Mouse (Mus musculus) spleen, postnatal 4 days (tissue): ENCODE measurements around the gene Cntrob.
A peak's percentile ranks its signal among the peaks of the same experiment; 100 is the strongest.
"Not testable (repeated sequence)": the region's sequence is repeated elsewhere in the genome, so short reads cannot be mapped to it uniquely, and the experiment has no call there.

ENCODE experiments used
- DNase-seq, 2 experiments: peaks; one replicate each; pipeline ENCODE4 v3.0.0; 2022; ENCODE audit warnings: low spot score in 2 of 2

The Cntrob gene

DNA sequence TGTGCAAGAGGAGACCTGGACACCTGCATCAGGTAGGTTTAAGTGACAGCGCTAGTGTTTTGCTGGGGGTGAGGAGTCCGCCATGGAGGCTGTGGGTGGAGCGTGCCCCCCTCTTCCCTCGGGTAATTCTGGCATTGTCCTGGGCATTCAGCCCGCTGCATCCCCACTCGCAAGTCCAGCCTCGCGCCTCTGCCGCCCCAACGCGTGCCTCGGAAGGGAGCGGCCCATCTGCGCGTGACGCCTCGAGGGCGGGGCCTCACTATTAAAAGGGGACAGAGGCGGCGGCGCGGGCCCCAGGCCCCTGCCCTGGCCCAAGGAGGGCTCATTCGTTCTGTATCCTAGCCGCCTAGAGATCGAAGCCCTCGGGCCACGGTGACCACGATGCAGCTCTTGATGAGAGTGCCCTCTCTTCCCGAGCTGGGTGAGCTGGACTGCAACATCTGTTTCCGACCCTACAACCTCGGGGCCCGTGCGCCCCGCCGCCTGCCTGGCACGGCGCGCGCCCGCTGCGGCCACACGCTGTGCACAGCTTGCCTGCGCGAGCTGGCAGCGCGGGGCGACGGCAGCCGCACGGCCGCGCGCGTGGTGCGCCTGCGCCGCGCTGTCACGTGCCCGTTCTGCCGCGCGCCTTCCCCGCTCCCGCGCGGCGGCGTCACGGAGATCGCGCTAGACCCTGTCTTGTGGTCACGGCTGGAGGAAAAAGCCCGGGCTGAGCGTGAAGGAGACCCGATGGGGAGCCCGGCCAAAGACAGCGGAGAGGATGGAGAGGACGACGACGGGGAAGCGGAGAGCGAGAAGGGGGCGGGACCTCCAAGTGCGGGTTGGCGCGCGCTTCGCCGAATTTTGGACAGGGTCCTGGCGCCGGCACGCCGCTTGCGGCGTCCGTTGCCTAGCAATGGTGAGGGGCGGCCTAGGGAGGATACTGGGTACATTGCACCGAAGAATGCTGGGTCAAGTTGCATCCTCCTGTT lies 16.9 kb upstream of the Cntrob start, which contains the start of gene Rnf227:
Gene Rnf227, plus strand, starts transcription at position 301 of the 971 bp plus-strand sequence.
- DNase-seq: peak; percentile 33 to 75

DNA sequence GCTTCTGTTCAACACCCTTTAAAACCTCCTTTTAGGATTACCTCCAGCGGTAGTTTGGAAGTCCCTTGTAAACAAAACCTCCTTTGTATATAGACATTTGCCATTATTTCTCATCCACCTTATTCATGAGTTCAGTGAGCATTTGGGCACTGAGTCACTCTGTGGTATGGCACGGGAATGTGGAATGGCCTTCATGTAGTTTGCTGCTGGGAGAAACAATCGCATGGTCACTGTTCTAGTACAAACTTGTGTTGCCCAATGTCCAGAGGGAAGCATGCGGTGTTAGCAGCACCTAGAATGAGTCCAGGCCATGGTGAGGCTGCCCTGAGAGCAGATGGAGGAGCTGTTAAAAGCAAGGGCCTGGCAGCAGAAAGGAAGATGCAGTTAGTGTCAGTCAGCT lies 11.2 kb upstream of the Cntrob start:
- DNase-seq: no peak

DNA sequence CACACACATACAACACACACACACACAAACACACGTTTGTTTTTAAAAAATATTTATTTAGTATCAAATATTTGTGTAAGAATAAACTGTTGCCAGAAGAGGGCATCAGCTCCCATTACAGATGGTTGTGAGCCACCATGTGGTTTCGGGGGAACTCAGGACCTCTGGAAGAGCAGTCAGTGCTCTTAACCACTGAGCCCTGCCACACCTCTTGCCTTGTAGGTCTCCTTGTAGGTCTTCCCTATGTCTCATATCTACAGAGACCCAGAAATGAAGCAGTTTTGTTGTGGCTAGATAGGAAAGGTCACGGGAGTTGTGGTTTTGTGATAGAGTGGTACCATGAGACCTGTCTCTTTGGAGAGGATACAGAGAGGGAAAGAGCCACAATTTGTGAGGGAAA lies 10.3 kb upstream of the Cntrob start:
- no peak for DNase-seq

DNA sequence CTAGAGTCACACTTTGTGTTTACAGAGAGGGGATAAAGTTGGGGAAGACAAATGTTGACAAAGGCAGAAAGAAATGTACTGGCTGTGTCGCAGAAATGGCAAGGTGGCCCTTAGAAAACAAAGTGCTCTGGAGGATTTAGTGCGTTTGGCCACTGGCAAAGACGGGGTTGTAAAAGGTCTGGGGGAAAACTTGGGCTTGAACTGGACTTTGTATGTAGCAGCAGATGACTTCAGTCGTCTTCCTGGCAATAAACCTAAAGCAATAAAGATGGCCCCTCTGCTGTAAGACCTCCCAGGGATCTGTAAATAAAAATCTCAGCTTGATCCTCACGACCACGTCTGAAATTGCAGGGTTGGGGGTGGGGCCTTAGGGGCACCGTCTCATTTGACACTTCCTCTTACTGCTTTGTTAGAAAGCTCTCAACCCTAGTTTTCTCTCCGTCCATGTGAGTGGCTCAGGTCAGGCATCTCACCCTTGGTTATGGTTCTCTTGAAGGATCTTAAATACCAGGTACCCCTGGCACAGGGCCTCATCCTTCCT lies 9.2 kb upstream of the Cntrob start:
- no peak for DNase-seq

DNA sequence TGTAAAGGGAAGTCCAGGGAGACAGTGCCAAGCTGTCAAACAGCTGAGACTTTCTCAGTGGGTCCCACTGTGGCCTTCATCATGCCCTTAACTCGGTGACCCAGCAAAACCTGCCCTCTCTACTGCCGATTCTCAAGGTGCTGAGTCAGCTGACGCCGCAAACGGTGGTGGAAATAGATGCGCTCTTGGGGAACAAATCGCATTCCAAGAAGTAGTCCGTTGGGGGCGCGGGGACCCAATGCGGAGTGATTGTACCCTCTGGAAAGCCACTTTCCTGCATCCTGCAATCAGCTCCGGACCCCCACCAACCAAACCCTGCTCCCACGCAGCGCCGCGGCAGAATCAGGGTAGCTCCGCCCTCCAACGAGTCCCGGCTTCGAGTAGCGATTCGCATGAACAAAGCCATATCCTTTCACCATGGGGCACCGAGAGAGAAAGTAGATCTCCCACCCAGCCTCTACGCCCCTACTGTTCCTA lies 8.4 kb upstream of the Cntrob start:
- DNase-seq: peak; percentile 55 to 80

DNA sequence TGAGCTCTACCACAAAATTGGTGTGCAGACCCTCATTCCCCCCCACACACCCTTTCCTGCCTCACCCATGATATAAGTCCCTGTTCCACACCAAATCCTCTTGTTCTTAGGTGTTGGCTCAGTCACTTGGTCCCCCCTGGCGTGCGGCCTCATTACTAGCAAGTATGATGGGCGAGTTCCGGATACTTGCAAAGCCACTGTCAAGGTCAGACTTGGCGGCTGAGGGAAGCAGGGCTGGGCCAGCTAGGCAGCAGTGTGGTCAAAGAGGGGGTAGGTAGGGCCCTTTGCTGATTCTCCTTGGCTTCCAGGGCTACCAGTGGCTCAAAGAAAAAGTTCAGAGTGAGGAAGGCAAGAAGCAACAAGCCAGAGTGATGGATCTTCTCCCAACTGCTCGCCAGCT lies 7.6 kb upstream of the Cntrob start:
- no peak for DNase-seq

DNA sequence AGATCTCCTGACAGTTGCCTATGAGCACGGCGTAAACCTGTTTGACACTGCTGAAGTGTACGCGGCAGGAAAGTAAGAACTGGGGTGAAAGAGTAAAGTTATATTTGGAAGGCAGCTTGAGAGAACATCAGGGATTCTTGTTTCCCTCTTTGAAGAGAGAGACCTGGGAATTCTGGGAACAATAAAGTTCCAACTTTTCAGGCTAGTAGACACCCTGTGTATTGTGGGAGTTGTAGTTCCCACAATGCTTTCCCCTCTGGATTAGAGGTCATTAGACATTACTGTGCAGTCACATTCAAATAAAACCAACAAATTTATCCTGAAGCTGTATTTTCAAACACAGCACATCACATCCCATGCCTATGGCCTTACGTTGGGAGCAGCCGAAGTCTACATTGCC lies 4.9 kb upstream of the Cntrob start:
- no peak for DNase-seq

DNA sequence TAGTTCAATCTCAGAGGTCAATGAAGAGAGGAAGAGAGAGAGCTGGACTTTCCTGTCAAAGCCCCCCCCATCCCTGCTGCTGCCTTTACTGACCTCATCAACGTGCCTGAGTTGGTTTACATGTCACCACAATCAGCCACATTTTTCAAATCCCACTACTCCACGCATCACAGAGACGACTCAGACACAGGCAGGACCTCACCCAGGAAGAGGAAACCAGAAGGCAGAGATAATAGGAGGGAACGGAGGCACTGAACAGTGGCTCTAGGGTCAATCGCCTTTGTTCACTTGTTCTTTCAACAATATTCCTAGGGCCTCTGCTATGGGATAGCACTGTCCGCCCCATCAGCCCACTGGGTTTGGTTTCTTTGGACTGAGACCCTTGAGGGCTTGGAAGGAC lies 4.1 kb upstream of the Cntrob start:
- DNase-seq: no peak

DNA sequence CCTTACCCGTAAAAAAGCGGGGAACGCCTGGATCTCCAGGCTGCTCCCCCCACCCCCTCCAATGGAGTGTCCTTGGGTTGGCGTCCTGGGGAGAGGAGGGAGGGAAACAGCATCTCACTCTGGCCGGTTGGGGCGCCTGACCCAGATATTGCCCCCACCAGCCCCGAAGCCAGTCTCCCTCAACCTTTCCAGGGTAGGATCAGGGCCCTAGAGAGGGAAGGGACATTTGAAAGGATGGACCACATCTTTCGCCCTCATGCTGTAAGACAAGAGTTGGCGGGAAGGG lies 3.5 kb upstream of the Cntrob start:
- no peak for DNase-seq

DNA sequence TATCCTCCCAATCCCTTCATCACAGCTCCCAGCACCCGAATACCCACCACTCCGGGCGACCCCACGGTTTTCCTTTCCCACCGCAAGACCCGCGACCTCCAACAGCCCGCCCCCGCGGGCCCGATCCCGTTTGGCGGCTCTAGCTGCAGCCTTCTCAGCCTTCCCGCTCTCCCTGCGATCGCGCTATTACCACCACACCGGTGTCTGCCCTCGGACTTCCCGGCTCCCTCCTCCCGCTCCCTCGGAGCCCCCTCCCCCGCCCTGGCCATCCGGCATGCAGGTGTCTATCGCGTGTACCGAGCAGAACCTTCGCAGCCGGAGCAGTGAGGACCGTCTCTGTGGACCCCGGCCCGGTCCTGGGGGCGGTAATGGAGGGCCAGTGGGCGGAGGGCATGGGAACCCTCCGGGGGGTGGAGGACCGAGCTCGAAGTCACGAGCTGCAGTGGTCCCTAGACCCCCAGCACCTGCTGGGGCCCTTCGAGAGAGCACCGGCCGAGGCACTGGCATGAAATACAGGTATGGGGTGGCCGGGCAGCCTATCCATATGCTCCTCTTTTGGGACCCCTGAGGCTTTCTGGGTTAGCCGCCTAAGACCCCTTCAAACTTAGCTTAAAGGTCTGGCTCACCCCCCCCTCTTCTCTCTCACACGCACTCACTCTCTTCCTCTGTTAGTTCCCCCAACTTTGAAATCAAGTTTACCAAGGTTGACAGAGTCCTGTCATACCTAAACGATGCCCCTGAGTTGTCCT lies 3.0 kb upstream of the Cntrob start:
- peak; percentile 25 to 71 for DNase-seq

DNA sequence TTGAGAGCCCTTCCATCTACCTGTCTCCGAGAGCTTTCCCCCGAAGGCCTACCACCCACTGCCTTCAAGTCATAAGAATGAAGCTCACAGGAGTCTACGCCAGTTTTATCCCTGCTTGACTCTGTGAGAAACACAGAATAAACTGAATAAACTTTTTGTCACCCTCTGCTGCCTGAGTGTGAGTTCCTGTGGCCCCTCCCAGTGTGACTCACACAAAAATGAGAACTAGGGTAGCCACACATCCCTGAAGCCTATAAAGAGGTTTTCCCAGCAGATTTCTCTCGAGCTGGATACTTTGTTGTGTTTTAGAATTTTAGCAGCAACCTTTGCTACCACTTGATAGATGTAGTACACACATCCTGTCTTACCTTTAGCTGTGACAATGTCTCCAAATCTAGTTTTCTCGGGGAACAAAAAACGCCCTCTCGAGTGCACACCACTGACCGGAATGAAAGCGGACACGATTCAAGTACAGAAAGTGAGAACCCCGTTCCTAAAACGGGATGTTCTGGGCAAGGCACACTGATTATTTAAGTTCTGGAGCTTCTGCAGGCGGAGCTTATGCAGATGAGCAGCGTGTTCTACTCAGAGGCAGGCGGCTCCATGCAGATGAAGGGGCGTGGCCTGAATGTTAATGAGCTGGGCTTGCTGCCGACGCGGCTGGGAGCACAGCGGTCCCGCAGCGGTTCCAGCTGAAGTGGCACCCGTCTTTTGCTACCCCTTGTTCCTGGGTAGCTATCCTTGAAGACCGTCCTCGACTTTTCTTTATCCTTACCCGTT lies 2.2 kb upstream of the Cntrob start, which contains the start of gene Kcnab3:
Gene Kcnab3, plus strand, starts transcription at position 631 of the 780 bp plus-strand sequence.
- DNase-seq: peak; percentile 88 to 91

DNA sequence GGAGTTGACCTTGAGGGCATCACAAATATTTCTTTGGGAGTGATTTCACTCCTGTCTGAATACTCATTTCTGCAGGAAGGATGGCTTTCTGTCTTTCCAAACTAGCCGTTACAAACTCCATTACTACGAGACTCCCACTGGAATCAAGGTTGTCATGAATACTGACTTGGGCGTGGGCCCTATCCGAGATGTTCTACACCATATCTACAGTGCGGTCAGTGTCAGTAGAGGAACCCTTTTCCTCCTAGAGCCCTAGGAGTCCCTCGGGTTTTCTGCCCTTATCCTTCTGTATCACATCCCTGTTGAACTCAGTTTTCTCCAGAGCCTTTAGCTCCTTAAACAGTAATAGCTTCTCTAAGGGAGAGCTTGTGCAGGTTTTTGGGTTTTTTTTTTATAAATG lies 1.2 kb upstream of the Cntrob start:
- no peak for DNase-seq

DNA sequence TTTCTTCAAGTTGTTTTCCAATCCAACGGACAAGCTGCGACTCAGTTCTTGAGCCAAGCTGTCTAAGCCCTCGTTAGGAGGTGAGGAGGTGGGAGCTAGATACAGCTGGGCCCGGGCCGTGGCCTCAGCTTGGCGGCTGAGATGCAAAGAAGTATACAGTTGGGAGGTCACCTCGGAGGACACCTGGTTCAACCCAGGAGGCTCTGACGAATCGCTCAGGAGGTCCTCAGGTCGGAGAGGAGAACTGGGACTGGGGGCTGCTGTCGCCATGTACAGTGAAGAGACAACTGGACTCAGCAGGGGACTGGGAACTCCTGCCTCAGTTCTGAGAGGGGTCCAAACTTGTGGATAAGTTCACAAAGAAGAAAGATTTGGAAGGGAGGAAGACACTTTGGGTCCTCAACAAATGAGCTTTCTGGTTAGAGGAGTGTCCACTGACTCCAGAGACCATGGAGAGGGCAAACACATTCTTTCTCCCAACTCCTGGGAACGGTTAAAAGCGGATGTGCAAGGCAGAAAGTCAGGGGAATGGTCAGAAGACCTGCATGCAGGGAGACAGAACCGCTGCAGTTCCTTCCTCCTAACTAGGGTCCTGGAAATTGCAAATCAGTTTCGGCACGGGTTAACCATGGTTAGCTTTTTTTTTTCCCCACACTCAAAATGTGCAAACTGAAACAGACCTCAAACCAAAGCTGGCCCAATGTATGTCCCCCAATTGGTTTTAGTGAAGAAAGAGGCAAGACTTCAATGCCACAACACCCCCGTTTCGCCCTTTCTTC lies 693 bp downstream of the Cntrob start:
- no peak for DNase-seq

DNA sequence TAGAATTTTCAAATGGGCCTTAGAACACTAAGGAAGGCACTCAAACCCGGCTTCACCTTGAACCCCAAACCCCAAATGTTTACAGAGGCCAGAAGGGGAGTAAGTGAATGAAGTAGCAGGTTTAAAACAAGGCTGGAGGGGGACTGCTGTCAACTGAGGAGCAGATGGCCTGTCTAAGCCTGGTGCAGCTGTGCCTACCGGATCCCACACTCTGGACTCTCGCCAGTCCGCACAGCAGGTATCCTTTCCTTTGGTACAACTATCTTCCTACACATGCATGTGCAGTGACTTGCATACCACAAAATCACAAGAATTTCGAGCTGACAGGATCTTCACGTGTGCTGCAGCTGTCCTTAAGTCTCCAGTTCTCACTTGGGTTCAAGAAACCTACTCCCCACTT lies 1.6 kb downstream of the Cntrob start:
- DNase-seq: no peak

DNA sequence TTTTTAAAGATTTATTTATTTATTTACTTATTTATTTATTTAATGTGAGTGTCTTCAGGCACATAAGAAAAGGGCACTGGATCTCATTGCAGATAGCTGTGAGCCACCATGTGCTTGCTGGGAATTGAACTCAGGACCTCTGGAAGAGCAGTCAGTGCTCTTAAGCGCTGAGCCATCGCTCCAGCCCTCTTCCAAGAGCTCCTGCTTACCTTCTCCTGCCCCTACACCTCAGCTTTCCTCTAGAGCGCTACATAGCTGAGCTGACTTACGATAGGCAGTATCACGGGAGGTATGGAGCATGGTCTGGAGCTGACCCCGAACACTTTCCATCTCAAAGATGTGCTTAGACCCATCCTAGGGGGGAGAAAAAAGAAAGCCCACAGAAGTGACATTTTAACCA lies 2.0 kb downstream of the Cntrob start:
- DNase-seq: no peak

DNA sequence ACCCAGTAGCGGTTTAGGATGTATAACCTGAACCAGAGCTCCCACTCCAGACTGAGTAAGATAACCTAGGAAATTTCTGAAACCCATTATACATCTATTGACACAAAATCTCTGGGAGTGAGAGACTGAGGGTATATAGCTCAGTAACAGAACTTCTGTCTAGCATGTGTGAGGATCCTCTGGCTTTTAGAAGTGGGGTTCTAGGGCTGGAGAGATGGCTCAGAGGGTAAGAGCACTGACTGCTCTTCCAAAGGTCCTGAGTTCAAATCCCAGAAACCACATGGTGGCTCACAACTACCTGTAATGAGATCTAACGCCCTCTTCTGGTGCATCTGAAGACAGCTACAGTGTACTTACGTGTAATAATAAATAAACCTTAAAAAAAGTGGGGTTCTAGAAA lies 5.6 kb downstream of the Cntrob start:
- DNase-seq: not testable (repeated sequence)

DNA sequence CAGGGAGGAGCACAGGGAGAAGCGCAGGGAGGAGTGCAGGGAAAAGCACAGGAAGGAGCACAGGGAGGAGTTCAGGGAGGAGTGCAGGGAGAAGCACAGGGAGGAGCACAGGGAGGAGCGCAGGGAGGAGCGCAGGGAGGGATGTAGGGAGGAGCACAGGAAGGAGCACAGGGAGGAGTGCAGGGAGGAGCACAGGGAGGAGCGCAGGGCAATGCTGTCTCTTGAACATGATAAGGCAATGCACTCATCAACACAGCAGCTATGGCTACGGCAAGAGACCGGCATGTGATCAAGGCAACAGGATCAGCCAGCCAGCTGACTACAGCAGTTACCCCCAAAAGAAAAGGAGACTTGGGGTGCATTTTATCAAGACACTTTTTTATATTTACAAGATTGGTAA lies 7.2 kb downstream of the Cntrob start:
- DNase-seq: no peak

DNA sequence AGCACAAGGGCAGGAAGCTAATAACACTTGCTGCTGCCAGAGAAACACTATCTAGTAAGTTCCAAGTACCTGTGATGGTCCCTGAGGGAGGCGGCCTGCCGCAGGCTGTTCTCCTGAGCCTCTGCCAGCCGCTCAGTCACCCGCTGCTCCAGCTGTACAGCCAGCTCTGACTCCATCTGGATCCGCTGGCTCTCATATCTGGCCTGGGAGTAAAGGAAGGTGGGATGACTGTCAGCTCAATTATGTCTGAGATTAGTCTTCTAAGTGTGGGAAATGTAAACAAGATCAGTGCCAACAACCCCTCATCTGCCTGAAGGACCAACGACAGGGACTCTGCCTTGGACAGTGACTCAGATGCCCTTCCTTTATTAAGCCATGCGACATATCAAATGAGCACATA lies 12.3 kb downstream of the Cntrob start:
- DNase-seq: no peak

DNA sequence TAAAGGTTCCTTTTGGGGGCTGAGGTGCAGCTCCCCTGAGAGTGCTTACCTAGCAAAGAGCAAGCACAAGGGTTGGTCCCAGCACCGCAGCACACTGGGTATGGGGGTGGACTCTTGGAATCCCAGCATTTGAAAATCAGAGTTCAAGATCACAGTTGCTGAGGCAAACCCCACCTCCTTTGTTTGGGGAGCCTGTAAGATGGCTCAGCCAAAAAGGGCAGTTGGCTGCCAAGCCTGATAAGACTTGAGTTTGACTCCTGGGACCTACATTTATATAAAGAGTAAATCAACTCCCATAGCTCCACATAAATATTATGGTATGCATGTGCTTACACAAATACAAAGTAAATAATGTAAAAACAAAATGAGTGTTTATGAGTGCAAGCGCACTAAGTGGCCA lies 17.5 kb downstream of the Cntrob start:
- DNase-seq: no peak

DNA sequence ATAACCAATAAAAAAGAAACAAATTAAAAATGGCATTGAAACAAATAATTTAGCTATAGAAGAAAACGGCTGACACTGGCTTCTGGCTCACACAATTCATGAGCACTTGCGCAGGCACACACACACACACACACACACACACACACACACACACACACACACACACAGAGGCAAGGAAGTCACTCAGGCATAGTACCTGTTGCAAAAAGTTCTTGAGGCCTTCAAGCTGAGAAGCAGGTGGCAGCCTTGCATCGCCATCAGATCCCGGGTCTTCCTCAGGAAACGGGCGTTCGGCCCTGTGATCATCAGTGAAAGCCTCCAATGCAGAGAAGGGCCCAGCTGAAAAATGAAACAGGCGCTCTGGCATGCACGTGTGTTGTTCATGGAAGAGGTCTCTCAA lies 18.3 kb downstream of the Cntrob start:
- peak in 1 of 2 experiments; percentile 23 for DNase-seq

DNA sequence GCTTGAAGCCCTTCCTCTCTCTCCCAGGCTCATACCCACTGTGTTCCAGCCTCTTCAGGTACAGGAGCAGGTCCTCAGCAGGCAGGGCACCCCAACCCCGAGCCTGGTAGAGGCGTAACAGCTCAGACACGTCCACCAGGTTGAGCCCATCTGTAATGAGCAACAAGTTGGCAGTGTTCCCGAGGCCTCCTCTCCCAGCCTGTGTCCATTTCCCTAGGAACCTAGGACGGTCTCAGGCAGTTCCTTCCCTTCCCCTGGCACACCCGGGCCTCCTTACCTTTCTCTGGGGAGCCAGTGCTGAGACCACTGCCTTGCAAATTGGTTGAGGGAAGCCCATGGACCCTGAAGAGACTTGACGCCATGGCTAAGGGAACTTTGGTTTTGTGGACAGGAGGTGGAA lies 20.8 kb downstream of the Cntrob start:
- no peak for DNase-seq
